Mouse (Mus musculus) embryonic facial prominence, embryonic 13.5 days (tissue): Measurements from ENCODE around the gene Tmem135. TPM values are rescaled to one million over a fixed set of nuclear protein-coding genes. Genes with fewer than 3 reads are reported as not detected.

ENCODE experiments used
- ATAC-seq: fragments of 200-750 bp; cut with Nextera tagmentation; 2 replicates; pipeline ENCODE4 v1.8.0; 2017; ENCODE audit warnings: low read depth; ENCODE audit not compliant: insufficient number of reproducible peaks, insufficient read depth, low FRiP score, low TSS enrichment
- H3K27ac ChIP-seq: fragments of 300-500 bp; sonication (generic); 2 replicates; pipeline ENCODE4 v1.5.1; 2015; ENCODE audit warnings: moderate library complexity, mild to moderate bottlenecking, inconsistent platforms
- H3K27me3 ChIP-seq: fragments of 300-500 bp; sonication (generic); 2 replicates; pipeline ENCODE4 v1.6.1; 2015; ENCODE audit warnings: mild to moderate bottlenecking, inconsistent platforms
- H3K36me3 ChIP-seq: fragments of 300-500 bp; sonication (generic); 2 replicates; pipeline ENCODE4 v1.6.1; 2015; ENCODE audit warnings: mild to moderate bottlenecking, inconsistent platforms
- H3K4me1 ChIP-seq: fragments of 300-500 bp; sonication (generic); 2 replicates; pipeline ENCODE4 v1.6.1; 2015; ENCODE audit warnings: inconsistent platforms
- H3K4me2 ChIP-seq: fragments of 300-500 bp; sonication (generic); 2 replicates; pipeline ENCODE4 v1.6.1; 2015; ENCODE audit warnings: moderate library complexity, mild to moderate bottlenecking, inconsistent platforms
- H3K4me3 ChIP-seq: fragments of 300-500 bp; sonication (generic); 2 replicates; pipeline ENCODE4 v1.5.1; 2015; ENCODE audit warnings: mild to moderate bottlenecking, inconsistent platforms
- H3K9ac ChIP-seq: fragments of 300-500 bp; sonication (generic); 2 replicates; pipeline ENCODE4 v1.6.1; 2015; ENCODE audit warnings: mild to moderate bottlenecking, inconsistent platforms
- H3K9me3 ChIP-seq: fragments of 300-500 bp; sonication (generic); 2 replicates; pipeline ENCODE4 v1.6.1; 2016; ENCODE audit warnings: inconsistent platforms
- WGBS: fragments of 180-500 bp; shearing (Covaris S2); methylation state at CpG from one replicate; pipeline ENCODE4 v1.1.7; 2015; ENCODE audit warnings: mixed read lengths; 5-methylcytosine and 5-hydroxymethylcytosine counted together
- polyA plus RNA-seq: library from polyadenylated mRNA; unstranded; fragments of >200 nt; fragmentation: Nextera tagmentation; extraction: Ambion mirVana; gene quantifications from 2 replicates; pipeline ENCODE4 v1.2.1, GENCODE M21; 2015

The Tmem135 gene
- polyA plus RNA-seq, 1 experiment from 2014 or later: 24.0 TPM

DNA sequence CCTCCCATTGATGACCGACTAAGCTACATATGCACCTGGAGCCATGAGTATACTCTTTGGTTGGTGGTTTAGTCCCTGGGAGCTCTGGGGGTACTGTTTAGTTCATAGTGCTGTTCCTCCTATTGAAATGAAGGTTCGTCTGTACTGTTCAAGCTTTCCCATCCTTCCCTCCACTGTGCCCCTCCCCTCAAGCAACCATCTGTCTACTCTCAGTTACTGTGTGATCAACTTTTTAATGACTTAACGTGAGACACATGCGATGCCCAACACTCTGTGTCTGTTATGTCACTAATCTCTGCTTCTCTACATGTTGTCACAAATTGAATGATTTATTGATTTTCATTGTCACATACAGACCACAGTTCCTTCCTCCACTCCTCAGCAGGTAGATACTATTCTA is 164.4 kb downstream of the Tmem135 start:
- no peaks in the 10 kb centered on the region for H3K9me3 ChIP-seq
- H3K27ac ChIP-seq: no peak overlapping the region
- H3K9ac ChIP-seq: no peak overlapping the region
- no peaks in the 10 kb centered on the region for H3K27me3 ChIP-seq
- H3K36me3 ChIP-seq: 0 out of 2 replicates have a peak, but pooled peaks cover 7% of the 10 kb centered on the region
- ATAC-seq: no peak
- no peak overlapping the region for H3K4me3 ChIP-seq
- 85% methylated on average over 4 of the region's 4 CpGs for WGBS
- H3K4me1 ChIP-seq: 0 out of 2 replicates have a peak, but pooled peaks cover 3% of the 10 kb centered on the region
- H3K4me2 ChIP-seq: no peak overlapping the region

DNA sequence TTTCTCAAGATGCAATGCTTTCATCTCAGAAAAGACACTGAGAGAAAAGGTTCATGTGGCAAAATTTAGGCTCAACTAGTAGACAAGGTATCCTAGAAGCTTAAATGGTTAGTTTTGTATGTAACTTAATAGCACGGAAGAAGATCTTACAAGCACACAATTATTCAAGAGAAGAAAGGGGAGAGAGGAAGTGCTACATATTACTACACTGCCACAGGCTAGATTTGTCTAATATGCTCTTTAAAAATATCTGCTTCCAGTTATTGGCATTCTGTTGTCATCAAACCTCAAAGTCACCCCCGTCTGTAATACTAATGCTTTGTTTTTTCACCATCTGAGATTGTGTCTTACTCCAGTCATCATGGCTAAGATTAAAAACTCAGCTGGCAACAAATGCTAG is 167.4 kb downstream of the Tmem135 start:
- H3K4me2 ChIP-seq: no peak overlapping the region
- H3K4me3 ChIP-seq: no peak overlapping the region
- H3K36me3 ChIP-seq: 0 out of 2 replicates have a peak, but pooled peaks cover 7% of the 10 kb centered on the region
- 40% methylated on average over 2 of the region's 2 CpGs for WGBS
- H3K27me3 ChIP-seq: no peaks in the 10 kb centered on the region
- H3K4me1 ChIP-seq: 0 out of 2 replicates have a peak, but pooled peaks cover 3% of the 10 kb centered on the region
- H3K27ac ChIP-seq: no peak overlapping the region
- no peaks in the 10 kb centered on the region for H3K9me3 ChIP-seq
- ATAC-seq: no peak
- no peak overlapping the region for H3K9ac ChIP-seq

DNA sequence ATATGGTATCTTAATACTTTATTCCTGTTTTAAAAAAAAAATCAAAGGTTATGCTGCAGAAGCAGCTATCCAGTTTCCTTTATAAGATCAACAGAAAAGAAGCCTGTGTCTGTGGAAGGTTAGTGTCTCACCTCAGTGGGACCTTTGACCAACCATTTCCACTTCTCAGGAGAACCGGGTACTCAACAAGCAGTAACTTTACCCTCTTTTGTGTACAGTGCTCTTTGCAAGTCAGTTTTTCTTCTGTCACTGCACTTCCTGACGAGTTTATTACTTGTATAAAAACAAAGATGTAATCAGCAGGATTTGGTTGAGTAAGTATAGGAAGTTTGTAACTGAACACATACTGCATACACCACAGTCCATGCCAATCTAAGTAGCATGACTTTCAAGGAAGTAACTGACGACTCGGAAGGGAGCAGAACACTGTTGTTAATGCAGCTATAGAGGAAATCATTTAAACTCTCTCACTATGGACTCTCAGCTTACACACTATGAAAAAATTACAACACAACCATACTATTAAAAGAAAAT is 168.0 kb downstream of the Tmem135 start:
- 0 out of 2 replicates have a peak, but pooled peaks cover 3% of the 10 kb centered on the region for H3K4me1 ChIP-seq
- H3K4me3 ChIP-seq: no peak overlapping the region
- H3K9me3 ChIP-seq: no peaks in the 10 kb centered on the region
- H3K4me2 ChIP-seq: no peak overlapping the region
- H3K9ac ChIP-seq: no peak overlapping the region
- WGBS: 32% methylated on average over 4 of the region's 4 CpGs
- no peak overlapping the region for H3K27ac ChIP-seq
- 0 out of 2 replicates have a peak, but pooled peaks cover 6% of the 10 kb centered on the region for H3K36me3 ChIP-seq
- no peaks in the 10 kb centered on the region for H3K27me3 ChIP-seq
- ATAC-seq: no peak

DNA sequence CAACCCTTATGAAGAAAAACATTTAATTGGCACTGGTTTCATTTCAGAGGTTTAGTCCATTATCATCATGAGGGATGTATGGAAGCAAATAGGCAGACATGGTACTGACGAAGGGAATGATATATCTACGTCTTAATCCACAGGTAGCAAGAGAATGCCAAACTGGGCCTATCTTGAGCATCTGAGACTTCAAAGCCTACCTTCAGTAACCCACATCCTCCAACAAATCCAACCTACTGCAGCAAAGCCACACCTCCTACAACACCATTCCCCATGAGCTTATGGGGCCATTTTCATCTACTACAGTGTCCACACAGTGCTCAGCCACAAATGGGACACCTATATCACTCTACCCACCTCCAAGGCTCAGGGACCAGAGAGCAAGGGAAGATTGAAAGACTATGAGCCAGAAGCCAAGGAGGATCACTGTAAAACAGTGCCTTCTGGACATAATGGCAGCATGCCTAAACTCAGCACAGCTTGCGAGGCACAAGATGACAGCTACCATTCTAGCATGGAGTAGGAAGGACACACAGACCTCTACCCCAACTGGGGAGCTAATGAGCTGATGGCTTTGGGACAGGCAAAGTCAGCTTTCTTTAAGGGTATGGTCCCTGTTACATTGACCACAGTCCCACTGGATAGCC is 171.4 kb downstream of the Tmem135 start:
- Histone ChIP-seq H3K4me2 (no peak overlapping the region), H3K36me3 (no peaks in the 10 kb centered on the region), H3K27ac (no peak overlapping the region), H3K4me3 (no peak overlapping the region), H3K9me3 (no peaks in the 10 kb centered on the region), H3K9ac (no peak overlapping the region), H3K4me1 (0 out of 2 replicates have a peak, but pooled peaks cover 3% of the 10 kb centered on the region), H3K27me3 (no peaks in the 10 kb centered on the region)
- WGBS: 95% methylated on average over 3 of the region's 3 CpGs
- no peak for ATAC-seq

DNA sequence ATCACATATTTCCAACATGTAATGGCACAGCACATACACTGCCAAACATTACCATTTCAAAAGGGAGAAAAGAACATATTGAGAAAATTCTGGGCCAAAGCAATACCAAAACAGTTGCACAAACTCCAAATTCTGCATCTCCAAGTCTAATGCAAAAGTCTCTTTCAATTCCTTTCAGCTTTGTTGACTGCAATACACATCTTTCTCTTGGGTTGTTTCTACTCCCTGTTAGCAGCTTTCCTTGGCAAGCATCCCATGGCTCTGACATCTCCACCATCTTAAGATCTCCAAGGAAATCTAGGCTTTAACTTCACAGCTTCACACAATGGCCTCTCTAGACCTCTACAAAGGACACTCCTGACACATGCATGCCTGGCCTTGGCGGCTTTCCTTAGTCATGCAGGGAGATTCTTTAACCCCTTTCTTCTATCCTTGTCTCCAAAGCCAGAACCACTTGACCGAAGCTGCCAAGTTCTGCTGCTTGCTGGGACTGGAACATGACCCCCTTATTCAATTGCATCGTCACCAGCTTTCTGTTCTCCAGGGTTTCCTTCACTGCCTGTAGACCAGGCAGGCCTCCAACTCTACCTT is 172.7 kb downstream of the Tmem135 start:
- H3K27me3 ChIP-seq: no peaks in the 10 kb centered on the region
- no peak overlapping the region for H3K9ac ChIP-seq
- ATAC-seq: no peak
- no peak overlapping the region for H3K4me3 ChIP-seq
- WGBS: 89% methylated on average over 3 of the region's 3 CpGs
- H3K27ac ChIP-seq: no peak overlapping the region
- no peak overlapping the region for H3K4me2 ChIP-seq
- no peaks in the 10 kb centered on the region for H3K4me1 ChIP-seq
- no peaks in the 10 kb centered on the region for H3K9me3 ChIP-seq
- no peaks in the 10 kb centered on the region for H3K36me3 ChIP-seq

DNA sequence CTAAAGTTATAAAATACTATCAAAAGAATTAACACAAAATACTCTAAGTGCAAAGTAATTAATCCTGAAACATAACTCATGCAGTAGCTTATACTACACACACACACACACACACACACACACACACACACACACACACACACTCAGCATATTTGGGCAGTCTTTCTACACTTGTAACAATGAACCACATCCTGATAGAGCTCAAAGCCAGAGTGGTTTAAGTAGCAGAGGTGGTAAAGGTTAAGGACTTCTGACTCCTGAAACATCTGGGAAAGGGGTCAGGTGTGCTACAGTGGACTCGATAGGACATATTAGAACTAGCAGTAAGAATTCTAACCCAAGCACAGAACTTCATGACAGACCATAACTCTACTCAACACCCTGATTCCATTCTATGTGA is 181.4 kb downstream of the Tmem135 start:
- Histone ChIP-seq H3K36me3 (no peaks in the 10 kb centered on the region), H3K9ac (no peak overlapping the region), H3K27me3 (no peaks in the 10 kb centered on the region), H3K4me1 (peaks cover 1% of the 10 kb centered on the region; the same call in 1 of the 2 replicates), H3K4me2 (no peak overlapping the region), H3K9me3 (no peaks in the 10 kb centered on the region), H3K27ac (no peak overlapping the region), H3K4me3 (no peak overlapping the region)
- 78% methylated on average over 1 of the region's 1 CpGs for WGBS
- ATAC-seq: no peak

DNA sequence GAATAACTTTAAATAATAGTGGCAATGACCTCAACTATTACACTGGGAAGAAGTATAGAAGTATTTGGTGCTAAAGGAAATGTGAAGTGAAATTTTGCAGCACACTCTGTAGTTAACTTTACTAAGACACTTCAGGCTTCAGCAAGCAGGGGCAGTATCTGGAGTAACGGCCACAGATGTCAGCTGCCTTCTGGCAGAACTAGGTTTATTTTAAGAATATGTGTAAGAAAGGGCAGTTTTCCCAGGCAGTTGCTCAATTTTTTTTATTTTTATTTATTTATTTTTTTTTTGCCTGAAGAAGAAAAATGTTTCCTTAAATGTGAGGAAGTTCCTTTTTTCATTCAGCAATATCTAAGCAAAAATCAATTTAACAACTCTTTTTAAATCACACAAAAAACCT is 187.4 kb downstream of the Tmem135 start:
- H3K36me3 ChIP-seq: no peaks in the 10 kb centered on the region
- no peak for ATAC-seq
- H3K9ac ChIP-seq: no peak overlapping the region
- WGBS: 51% methylated on average over 1 of the region's 1 CpGs
- no peak overlapping the region for H3K4me2 ChIP-seq
- H3K27ac ChIP-seq: no peak overlapping the region
- no peaks in the 10 kb centered on the region for H3K9me3 ChIP-seq
- no peaks in the 10 kb centered on the region for H3K27me3 ChIP-seq
- H3K4me1 ChIP-seq: peaks cover 11% of the 10 kb centered on the region; the same call in 1 of the 2 replicates
- no peak overlapping the region for H3K4me3 ChIP-seq

DNA sequence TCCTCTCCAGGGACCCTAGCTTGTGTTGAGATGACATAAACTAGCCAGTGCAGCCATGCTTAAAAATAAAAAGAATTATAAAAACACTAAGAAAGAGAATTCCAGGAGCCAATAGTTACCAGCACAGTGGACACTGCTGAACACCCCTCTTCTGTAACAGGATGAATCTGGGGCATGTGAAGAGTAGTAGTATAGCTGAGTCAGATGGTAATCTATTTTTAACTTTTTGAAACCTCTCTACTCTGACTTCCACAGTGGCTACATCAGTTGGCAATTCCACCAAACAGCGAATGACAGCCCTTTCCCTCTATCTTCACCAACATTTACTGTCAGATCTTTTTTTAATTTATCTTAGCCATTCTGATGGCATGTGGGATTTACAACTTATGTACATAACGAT is 187.9 kb downstream of the Tmem135 start:
- no peak overlapping the region for H3K9ac ChIP-seq
- no peak overlapping the region for H3K4me3 ChIP-seq
- H3K9me3 ChIP-seq: no peaks in the 10 kb centered on the region
- H3K36me3 ChIP-seq: no peaks in the 10 kb centered on the region
- peaks cover 11% of the 10 kb centered on the region; the same call in 1 of the 2 replicates for H3K4me1 ChIP-seq
- H3K27ac ChIP-seq: no peak overlapping the region
- no peak for ATAC-seq
- no peaks in the 10 kb centered on the region for H3K27me3 ChIP-seq
- no peak overlapping the region for H3K4me2 ChIP-seq
- 74% methylated on average over 2 of the region's 2 CpGs for WGBS

DNA sequence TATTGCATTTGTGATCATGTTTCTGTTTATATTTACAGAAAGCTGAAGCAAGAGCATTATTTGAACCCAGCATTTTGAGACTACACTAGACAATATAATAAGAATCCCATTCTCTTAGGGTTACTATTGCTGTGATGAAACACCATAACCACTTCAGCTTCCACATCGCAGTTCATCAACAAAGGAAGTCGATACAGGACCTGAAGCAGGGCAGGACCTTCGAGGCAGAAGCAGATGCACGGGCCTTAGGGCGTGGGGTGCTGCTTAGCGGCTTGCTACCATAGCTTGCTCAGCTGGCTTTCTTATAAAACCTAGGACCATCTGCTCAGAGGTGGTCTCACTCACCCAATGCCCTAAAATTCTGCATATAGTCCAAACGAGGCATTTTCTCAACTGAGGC is 188.3 kb downstream of the Tmem135 start:
- no peaks in the 10 kb centered on the region for H3K9me3 ChIP-seq
- ATAC-seq: no peak
- H3K4me1 ChIP-seq: peaks cover 14% of the 10 kb centered on the region
- no peaks in the 10 kb centered on the region for H3K27me3 ChIP-seq
- no peak overlapping the region for H3K4me3 ChIP-seq
- H3K36me3 ChIP-seq: no peaks in the 10 kb centered on the region
- 24% methylated on average over 7 of the region's 7 CpGs for WGBS
- no peak overlapping the region for H3K27ac ChIP-seq
- H3K9ac ChIP-seq: no peak overlapping the region
- H3K4me2 ChIP-seq: no peak overlapping the region

DNA sequence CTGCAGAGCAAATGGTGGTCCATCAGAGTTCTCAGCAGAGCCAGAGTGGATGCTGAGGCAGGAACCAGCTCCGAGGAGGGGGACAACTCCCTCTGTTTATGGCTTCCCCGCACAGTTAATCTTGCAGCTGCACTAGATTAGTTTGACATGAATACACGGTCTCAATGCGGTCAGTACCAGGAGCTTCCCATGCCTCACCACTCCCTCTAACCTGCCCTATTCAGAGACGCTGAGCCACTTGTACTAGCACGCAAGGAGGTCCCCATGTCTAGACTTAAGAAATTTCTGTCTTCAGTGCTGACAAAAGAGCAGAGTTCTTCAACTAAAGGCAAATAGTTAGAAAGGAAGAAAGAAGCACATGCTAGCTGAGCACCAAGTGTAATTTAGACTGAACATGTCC is 193.5 kb downstream of the Tmem135 start:
- no peak overlapping the region for H3K4me3 ChIP-seq
- H3K9ac ChIP-seq: no peak overlapping the region
- H3K4me1 ChIP-seq: peaks cover 20% of the 10 kb centered on the region
- H3K27ac ChIP-seq: no peak overlapping the region
- H3K4me2 ChIP-seq: no peak overlapping the region
- H3K9me3 ChIP-seq: no peaks in the 10 kb centered on the region
- 0 out of 2 replicates have a peak, but pooled peaks have one; percentile 43 for ATAC-seq
- H3K36me3 ChIP-seq: no peaks in the 10 kb centered on the region
- no peaks in the 10 kb centered on the region for H3K27me3 ChIP-seq
- 11% methylated on average over 6 of the region's 6 CpGs for WGBS

DNA sequence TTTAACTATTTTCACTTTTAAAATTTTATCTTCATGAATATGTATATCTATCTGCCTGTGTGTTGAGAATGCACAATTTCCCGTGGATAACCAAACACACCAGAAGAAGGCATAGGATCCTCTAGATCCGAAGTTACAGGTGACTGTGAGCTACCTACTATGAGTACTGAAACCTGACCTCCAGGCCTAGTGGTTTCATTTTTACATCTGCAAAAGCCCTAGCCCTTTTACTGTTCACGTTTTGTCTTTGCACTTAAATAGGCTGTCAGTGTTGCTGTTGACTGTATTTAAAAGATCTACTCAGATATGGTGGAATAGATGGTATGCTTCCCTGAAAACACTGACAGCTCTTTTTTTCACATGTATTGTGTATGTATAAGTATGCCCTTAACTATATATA is 197.9 kb downstream of the Tmem135 start:
- Histone ChIP-seq H3K36me3 (no peaks in the 10 kb centered on the region), H3K9me3 (no peaks in the 10 kb centered on the region), H3K4me3 (no peak overlapping the region), H3K9ac (no peak overlapping the region), H3K27me3 (no peaks in the 10 kb centered on the region), H3K4me2 (no peak overlapping the region), H3K27ac (no peak overlapping the region), H3K4me1 (peaks cover 28% of the 10 kb centered on the region)
- 78% methylated on average over 3 of the region's 3 CpGs for WGBS
- no peak for ATAC-seq

DNA sequence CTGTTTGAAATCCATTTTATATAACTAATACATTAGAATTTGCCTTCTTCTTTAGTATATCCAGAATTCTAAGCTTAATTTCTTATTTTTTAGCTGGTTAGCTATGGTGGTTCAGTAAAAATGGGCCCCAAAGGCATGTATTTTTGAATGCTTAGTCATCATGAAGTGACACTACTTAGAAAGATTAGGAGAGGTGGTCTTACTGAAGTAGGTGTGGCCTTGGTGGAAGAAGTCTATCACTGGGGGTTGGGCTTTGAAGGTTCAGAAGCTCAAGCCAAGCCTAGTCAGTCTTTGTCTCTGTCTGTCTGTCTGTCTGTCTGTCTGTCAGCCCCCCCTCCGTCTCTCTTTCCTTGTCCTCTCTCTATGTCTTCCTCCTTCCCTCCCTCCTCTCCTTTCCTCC is 198.6 kb downstream of the Tmem135 start:
- no peaks in the 10 kb centered on the region for H3K27me3 ChIP-seq
- no peak overlapping the region for H3K9ac ChIP-seq
- peaks cover 21% of the 10 kb centered on the region for H3K4me1 ChIP-seq
- no peak overlapping the region for H3K4me2 ChIP-seq
- 93% methylated on average over 1 of the region's 1 CpGs for WGBS
- H3K4me3 ChIP-seq: no peak overlapping the region
- no peaks in the 10 kb centered on the region for H3K36me3 ChIP-seq
- no peaks in the 10 kb centered on the region for H3K9me3 ChIP-seq
- ATAC-seq: no peak
- no peak overlapping the region for H3K27ac ChIP-seq
